Mouse (Mus musculus) spleen, adult 2 months (tissue): ENCODE results near the gene Gm12169.

Experiments used
- CTCF ChIP-seq: fragments of 200-500 bp; IDR thresholded peaks from 2 replicates; pipeline ENCODE4 v1.5.1; 2011; ENCODE audit warnings: mild to moderate bottlenecking, inconsistent platforms; ENCODE audit not compliant: insufficient read depth, insufficient read length, insufficient replicate concordance; ENCODE audit errors: extremely low read depth
- POLR2A ChIP-seq: fragments of 200-500 bp; IDR thresholded peaks from 2 replicates; pipeline ENCODE4 v1.6.1; 2011; ENCODE audit warnings: low read depth, low read length, inconsistent platforms

GRCm38 (mm10) chr11:46488650-46489049 lies 35.4 kb upstream of the Gm12169 start:
- TF ChIP-seq CTCF (no peak), POLR2A (no peak)
